Mouse (Mus musculus): ENCODE results near the gene Notch2. TPM values are rescaled to one million over a fixed set of nuclear protein-coding genes. Genes with fewer than 3 reads are reported as not detected.
A peak's percentile ranks its signal among the peaks of the same experiment; 100 is the strongest.

The Notch2 gene
- polyA plus RNA-seq, 1 experiment, result 6.2 TPM

DNA sequence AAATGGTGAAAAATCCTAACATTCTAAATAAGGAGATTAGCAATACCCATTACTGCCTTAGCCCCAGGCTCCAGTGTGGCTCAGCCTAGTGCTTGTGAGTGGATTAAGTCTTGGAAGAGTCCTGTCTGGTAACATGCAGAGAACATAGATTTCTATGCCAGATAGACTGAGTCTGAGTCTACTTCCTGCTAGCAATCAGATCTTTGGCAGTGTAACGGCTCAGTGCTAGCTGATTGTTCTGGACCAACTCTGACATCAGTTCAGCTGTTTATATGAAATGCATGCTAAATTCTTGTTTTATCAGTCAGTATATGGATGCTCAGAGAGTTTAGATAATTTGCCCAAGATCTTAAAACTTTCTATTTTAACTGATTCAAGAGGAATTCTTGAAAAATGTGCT is 40.5 kb downstream of the Notch2 start:
- H3K27ac ChIP-seq (ENCODE audit: insufficient read depth, low read length), result no peak overlapping the region
- no peaks in the 10 kb centered on the region; the same call in 1 of the 2 replicates for H3K4me1 ChIP-seq (ENCODE audit: control insufficient read depth, insufficient read depth, low read length)
- TF ChIP-seq POLR2A (IDR thresholded peaks at IDR 0.05; ENCODE audit: extremely low read depth, insufficient read depth, low read length) (no peak), CTCF (IDR thresholded peaks at IDR 0.05; ENCODE audit: extremely low read depth, insufficient read depth, low read length) (no peak)
- H3K4me3 ChIP-seq (ENCODE audit: insufficient read depth, low read length), result no peak overlapping the region

DNA sequence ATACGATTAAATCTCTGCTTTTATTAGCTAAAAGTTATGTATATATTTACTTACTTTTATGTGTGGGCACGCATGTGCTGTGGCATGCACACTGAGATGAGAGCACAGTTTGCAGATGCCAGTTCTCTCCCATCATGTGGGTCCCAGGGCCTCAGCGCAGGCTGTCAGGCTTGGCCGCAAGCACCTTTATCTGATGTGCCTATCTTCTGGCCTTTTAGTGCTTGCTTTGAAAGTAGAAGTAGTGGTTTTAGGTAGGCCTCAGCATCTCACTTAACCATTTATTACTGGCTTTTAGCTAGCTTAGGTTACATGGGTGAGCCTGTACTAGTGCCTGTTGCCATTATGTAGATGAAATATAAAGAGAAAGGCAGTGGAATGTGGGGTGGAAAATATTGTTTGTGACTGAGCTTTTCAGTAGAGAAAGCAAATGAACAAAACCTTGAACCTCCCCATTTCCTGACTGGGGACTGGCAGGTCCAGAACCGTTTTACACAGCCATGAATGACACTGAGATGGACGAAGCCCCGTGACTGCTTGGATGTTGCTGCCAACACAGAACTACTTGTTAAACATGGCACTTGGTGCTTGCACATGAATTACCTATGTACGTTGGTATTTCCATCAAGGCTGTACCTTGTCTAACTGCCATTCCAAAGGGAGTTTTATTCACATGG is 41.1 kb downstream of the Notch2 start:
- Histone ChIP-seq H3K4me1 (ENCODE audit: control insufficient read depth, insufficient read depth, low read length) (no peaks in the 10 kb centered on the region; the same call in 1 of the 2 replicates), H3K27ac (ENCODE audit: insufficient read depth, low read length) (no peak overlapping the region), H3K4me3 (ENCODE audit: insufficient read depth, low read length) (no peak overlapping the region)
- TF ChIP-seq POLR2A (IDR thresholded peaks at IDR 0.05; ENCODE audit: extremely low read depth, insufficient read depth, low read length), result no peak
- TF ChIP-seq CTCF (IDR thresholded peaks at IDR 0.05; ENCODE audit: extremely low read depth, insufficient read depth, low read length), result no peak

DNA sequence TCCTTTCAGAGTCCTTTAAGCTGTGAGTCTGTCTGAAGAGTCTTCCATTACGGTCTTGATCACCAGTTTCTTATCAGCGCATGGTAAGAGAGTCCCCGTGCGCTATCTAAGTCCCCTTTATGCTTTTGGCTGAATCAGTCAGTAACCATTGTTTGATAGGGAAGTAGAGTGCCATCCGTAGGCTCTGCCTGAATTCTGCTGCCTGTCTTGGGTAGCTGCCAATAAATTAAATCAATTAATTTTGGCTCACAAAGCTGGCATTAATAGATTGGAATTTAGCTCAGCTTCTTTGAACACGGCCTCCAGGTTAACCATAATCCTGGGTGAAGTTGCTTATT is 41.6 kb downstream of the Notch2 start:
- Histone ChIP-seq H3K27ac (ENCODE audit: insufficient read depth, low read length) (no peak overlapping the region), H3K4me3 (ENCODE audit: insufficient read depth, low read length) (no peak overlapping the region), H3K4me1 (ENCODE audit: control insufficient read depth, insufficient read depth, low read length) (no peaks in the 10 kb centered on the region; the same call in 1 of the 2 replicates)
- TF ChIP-seq CTCF (IDR thresholded peaks at IDR 0.05; ENCODE audit: extremely low read depth, insufficient read depth, low read length) (no peak), POLR2A (IDR thresholded peaks at IDR 0.05; ENCODE audit: extremely low read depth, insufficient read depth, low read length) (no peak)

DNA sequence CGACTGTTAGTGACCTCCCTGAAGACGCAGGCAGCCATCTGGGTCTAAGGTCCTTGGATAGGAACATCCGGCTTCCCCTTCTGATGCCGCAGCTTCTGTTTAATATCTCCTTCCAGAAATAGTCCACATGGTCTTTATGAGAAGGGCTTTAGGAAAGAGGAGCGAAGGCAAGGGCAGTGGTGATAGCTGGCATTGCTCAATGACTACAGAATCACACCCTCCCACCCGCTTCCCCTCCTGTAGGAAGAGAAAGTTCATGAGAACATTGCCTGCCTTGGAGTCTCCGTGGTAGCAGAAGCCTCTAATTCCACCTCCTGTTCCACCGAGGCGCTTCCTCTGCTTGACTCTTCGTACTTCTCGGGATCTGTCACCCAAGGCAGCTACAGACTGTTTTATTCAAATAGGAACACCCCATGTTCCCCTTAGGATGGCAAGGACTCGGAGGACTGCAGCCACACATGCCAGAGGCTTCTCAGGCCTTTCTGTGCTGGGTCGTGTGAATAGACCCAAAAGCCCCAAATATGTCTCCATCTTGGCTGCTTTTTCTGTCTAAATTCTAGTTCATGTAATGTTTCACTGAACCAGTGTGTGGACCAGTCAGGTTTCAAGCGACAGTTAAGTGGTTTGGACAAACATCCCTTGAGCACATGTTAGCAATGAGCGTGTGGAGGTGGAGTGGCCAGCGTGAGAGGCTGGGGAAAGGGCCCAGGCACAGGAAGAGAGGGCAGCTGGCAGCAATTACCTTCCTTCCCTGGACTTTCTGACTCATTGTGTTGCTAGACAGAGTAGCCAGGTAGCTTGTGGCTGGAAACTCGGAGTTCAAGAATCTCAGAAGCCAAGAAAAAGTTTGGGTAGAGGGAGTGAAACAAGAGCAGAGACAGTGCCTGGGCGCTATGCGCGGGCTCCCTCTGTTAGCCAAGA is 42.7 kb downstream of the Notch2 start:
- H3K4me3 ChIP-seq (ENCODE audit: insufficient read depth, low read length), result no peak overlapping the region
- H3K27ac ChIP-seq (ENCODE audit: insufficient read depth, low read length), result no peak overlapping the region
- no peaks in the 10 kb centered on the region; the same call in 1 of the 2 replicates for H3K4me1 ChIP-seq (ENCODE audit: control insufficient read depth, insufficient read depth, low read length)
- no peak for TF ChIP-seq CTCF (IDR thresholded peaks at IDR 0.05; ENCODE audit: extremely low read depth, insufficient read depth, low read length)

DNA sequence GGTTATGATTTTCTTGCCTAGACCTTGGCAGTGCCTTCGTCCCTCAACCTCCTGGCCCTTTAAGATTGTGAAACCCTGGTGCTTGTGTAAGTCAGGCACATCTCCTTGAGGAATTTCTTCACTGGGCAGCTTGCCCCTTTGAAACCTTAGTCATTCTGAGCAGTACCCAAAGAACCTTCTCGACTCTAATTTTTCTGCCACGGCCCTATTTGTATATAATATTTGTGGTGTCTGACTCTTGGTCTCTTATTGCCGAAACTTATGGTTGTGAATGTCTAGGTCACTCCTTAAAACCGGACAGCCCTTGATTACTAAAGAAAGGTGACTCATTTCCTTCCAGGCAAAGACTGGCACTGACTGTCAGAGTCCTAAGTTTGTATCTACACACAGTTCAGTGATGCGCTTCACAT is 43.6 kb downstream of the Notch2 start:
- TF ChIP-seq CTCF (IDR thresholded peaks at IDR 0.05; ENCODE audit: extremely low read depth, insufficient read depth, low read length) (no peak), POLR2A (IDR thresholded peaks at IDR 0.05; ENCODE audit: extremely low read depth, insufficient read depth, low read length) (no peak)
- H3K4me3 ChIP-seq (ENCODE audit: insufficient read depth, low read length), result no peak overlapping the region
- H3K4me1 ChIP-seq (ENCODE audit: control insufficient read depth, insufficient read depth, low read length), result peaks cover under 1% of the 10 kb centered on the region; the same call in 1 of the 2 replicates
- H3K27ac ChIP-seq (ENCODE audit: insufficient read depth, low read length), result no peak overlapping the region

DNA sequence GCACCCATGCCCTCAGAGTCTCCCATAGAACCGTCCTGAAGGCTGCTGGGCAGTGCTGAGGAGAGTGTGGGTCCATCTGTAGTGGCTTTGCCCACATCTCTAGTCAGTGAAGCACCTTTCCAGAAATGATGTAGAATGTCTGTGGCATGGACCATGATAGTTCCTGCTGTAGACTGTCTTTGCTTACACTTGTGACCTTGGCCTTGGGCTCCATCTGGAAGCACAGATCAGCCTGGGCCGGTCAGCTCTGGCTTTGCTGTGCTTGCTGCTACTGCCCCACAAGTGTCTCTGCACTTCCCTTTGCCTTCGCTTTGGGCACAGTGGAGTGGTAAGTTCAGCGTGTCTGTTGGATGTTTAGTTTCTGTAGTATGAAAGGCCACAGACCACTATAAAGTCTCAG is 45.7 kb downstream of the Notch2 start:
- Histone ChIP-seq H3K4me1 (ENCODE audit: control insufficient read depth, insufficient read depth, low read length) (peaks cover 8% of the 10 kb centered on the region), H3K4me3 (ENCODE audit: insufficient read depth, low read length) (no peak overlapping the region), H3K27ac (ENCODE audit: insufficient read depth, low read length) (no peak overlapping the region)
- TF ChIP-seq CTCF (IDR thresholded peaks at IDR 0.05; ENCODE audit: extremely low read depth, insufficient read depth, low read length), result no peak
- no peak for TF ChIP-seq POLR2A (IDR thresholded peaks at IDR 0.05; ENCODE audit: extremely low read depth, insufficient read depth, low read length)

DNA sequence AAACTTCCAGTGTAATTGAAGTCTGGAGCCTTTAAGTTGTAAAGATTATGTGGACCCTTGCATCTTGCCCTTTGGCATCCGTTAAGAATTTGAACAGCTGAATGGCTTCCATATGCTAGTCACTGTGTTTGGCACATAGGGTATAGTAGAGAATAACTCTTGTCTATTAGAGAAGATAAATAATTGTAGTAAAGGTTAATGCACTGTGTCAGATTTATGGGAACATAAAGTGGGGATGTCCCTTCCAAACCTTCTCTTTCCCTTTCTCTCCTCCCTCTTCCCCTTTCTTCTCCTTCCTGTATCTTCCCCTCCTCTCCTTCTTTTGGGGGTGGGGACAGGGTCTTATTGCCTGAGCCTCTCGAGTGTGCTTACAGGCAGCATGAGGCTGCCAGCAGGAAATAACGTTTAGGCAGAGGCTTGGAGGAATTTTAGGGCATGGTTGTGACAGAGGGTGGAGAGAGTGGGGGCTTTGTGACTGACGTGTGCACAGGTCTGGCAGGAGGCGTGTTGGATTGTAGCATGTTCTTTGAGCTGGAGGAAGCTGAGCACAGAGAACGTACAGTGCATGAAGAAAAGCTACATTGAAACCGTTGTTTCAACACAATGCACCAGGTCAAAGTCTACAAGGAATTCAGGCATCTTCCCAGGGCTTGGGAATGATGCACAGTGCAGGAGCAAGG is 47.8 kb downstream of the Notch2 start:
- Histone ChIP-seq H3K27ac (ENCODE audit: insufficient read depth, low read length) (no peak overlapping the region), H3K4me1 (ENCODE audit: control insufficient read depth, insufficient read depth, low read length) (peaks cover 9% of the 10 kb centered on the region), H3K4me3 (ENCODE audit: insufficient read depth, low read length) (no peak overlapping the region)
- no peak for TF ChIP-seq CTCF (IDR thresholded peaks at IDR 0.05; ENCODE audit: extremely low read depth, insufficient read depth, low read length)
- TF ChIP-seq POLR2A (IDR thresholded peaks at IDR 0.05; ENCODE audit: extremely low read depth, insufficient read depth, low read length), result no peak

DNA sequence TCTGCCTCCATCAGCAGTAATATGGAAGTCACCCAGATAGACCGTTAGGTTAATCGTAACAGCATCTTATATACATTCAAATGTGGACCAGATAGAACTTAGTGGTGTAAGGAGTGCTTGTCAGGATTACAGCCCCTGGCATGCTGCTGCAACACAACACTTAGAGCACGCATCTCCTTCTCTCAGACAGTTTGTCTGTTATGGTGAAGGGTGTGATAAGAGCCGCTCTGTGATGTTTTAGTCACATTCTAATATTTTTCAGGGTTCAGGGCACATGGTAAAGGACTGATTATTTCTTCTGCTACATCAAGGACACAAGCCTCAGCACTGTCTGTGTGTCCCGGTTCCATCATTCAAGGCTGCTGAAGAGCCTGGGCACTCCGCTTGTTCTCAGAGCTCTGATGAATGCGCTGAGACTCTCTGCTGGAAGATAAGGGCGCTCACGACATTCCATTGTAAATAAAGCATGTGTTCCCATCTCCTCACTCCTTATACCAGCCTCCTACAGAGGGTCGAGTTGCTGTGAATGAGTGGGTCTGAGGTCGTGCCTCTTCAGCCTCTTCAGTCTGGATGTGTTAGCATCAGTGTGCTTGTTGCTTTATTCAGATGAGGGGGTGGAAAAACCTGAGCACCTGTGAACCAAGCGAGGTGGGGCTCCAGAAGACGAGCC is 48.5 kb downstream of the Notch2 start:
- H3K4me1 ChIP-seq (ENCODE audit: control insufficient read depth, insufficient read depth, low read length), result peaks cover 9% of the 10 kb centered on the region
- no peak overlapping the region for H3K27ac ChIP-seq (ENCODE audit: insufficient read depth, low read length)
- TF ChIP-seq POLR2A (IDR thresholded peaks at IDR 0.05; ENCODE audit: extremely low read depth, insufficient read depth, low read length) (no peak), CTCF (IDR thresholded peaks at IDR 0.05; ENCODE audit: extremely low read depth, insufficient read depth, low read length) (no peak)
- H3K4me3 ChIP-seq (ENCODE audit: insufficient read depth, low read length), result no peak overlapping the region

DNA sequence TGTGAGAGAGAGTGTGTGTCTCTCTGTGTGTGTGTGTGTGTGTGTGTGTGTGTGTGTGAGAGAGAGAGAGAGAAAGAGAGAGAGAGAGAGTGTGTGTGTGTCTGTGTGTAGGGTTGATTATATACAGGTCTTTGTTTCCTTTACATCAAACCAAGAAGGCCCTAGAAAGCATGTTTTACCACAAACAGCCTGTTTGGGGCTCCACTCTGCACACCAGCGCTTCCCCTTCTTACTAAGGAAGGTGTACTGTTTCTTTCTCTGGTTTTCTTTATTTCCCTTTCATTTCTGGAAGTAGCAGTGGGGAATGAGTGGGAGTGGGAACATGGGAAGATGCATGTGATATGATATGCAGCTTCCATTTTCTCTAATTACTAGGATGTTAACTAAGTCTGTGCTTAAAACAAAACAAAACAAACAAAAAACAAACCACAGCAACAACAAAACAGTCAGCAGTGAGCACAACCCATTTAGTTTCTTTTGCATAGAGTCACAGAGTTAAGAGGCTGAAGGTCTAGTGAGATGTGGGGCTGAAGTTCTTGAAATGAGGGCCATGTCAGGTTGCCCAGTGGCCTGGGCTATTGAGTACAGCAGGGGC is 49.4 kb downstream of the Notch2 start:
- Histone ChIP-seq H3K4me1 (ENCODE audit: control insufficient read depth, insufficient read depth, low read length) (peaks cover 9% of the 10 kb centered on the region), H3K27ac (ENCODE audit: insufficient read depth, low read length) (peak overlapping the region; percentile 37; the same call in 1 of the 2 replicates)
- TF ChIP-seq POLR2A (IDR thresholded peaks at IDR 0.05; ENCODE audit: extremely low read depth, insufficient read depth, low read length) (no peak), CTCF (IDR thresholded peaks at IDR 0.05; ENCODE audit: extremely low read depth, insufficient read depth, low read length) (no peak)

More for the DNA sequence above, 49.4 kb downstream of the Notch2 start:
- no peak overlapping the region for H3K4me3 ChIP-seq (ENCODE audit: insufficient read depth, low read length)

Data from cortical plate, adult 2 months (tissue).